Mouse (Mus musculus) hindbrain, embryonic 10.5 days (tissue): Measurements from ENCODE around the gene Tbc1d22a. TPM values are rescaled to one million over a fixed set of nuclear protein-coding genes. Genes with fewer than 3 reads are reported as not detected.

Experiments
- DNase-seq: peaks from one replicate; pipeline ENCODE4 v3.0.0-alpha.2; 2017; ENCODE audit warnings: low spot score
- H3K27ac ChIP-seq: fragments of 300-500 bp; sonication (generic); 2 replicates; pipeline ENCODE4 v1.5.1; 2016; ENCODE audit warnings: mild to moderate bottlenecking, moderate library complexity
- H3K27me3 ChIP-seq: fragments of 300-500 bp; sonication (generic); 2 replicates; pipeline ENCODE4 v1.6.1; 2016; ENCODE audit warnings: mild to moderate bottlenecking; ENCODE audit not compliant: poor library complexity, insufficient read depth, severe bottlenecking
- H3K36me3 ChIP-seq: fragments of 300-500 bp; sonication (generic); 2 replicates; pipeline ENCODE4 v1.6.1; 2016; ENCODE audit warnings: mild to moderate bottlenecking, moderate library complexity
- H3K4me1 ChIP-seq: fragments of 300-500 bp; sonication (generic); replicated peaks from 2 replicates; pipeline ENCODE4 v1.6.1; 2016; ENCODE audit warnings: mild to moderate bottlenecking
- H3K4me3 ChIP-seq: fragments of 300-500 bp; sonication (generic); 2 replicates; pipeline ENCODE4 v1.5.1; 2016; ENCODE audit warnings: mild to moderate bottlenecking, moderate library complexity
- H3K9me3 ChIP-seq: fragments of 300-500 bp; sonication (generic); 2 replicates; pipeline ENCODE4 v1.6.1; 2016; ENCODE audit warnings: mild to moderate bottlenecking, moderate library complexity
- WGBS: fragments of 180-500 bp; shearing (Covaris S2); methylation state at CpG from one replicate; pipeline ENCODE4 v1.1.7; 2016; 5-methylcytosine and 5-hydroxymethylcytosine counted together
- polyA plus RNA-seq: library from polyadenylated mRNA; unstranded; fragments of >200 nt; fragmentation: Nextera tagmentation; extraction: Ambion mirVana; gene quantifications from 2 replicates; pipeline ENCODE4 v1.2.1, GENCODE M21; 2016

The Tbc1d22a gene
- polyA plus RNA-seq, 1 experiment from 2014 or later: 13.4 TPM

GRCm38 (mm10) chr15:86345907-86346306, 131.6 kb downstream of the Tbc1d22a start:
- H3K27me3 ChIP-seq: no peaks in the 10 kb centered on the region
- H3K4me3 ChIP-seq: no peak overlapping the region
- H3K36me3 ChIP-seq: no peaks in the 10 kb centered on the region
- H3K9me3 ChIP-seq: no peaks in the 10 kb centered on the region
- H3K27ac ChIP-seq: no peak overlapping the region
- no peak for DNase-seq
- 84% methylated on average over 9 of the region's 9 CpGs for WGBS
- peaks cover 38% of the 10 kb centered on the region for H3K4me1 ChIP-seq

GRCm38 (mm10) chr15:86346606-86347005, 132.3 kb downstream of the Tbc1d22a start:
- H3K4me1 ChIP-seq: peaks cover 38% of the 10 kb centered on the region
- H3K36me3 ChIP-seq: no peaks in the 10 kb centered on the region
- no peaks in the 10 kb centered on the region for H3K27me3 ChIP-seq
- 89% methylated on average over 3 of the region's 3 CpGs for WGBS
- no peak for DNase-seq
- no peak overlapping the region for H3K4me3 ChIP-seq
- no peak overlapping the region for H3K27ac ChIP-seq
- H3K9me3 ChIP-seq: no peaks in the 10 kb centered on the region

GRCm38 (mm10) chr15:86354932-86355331, 140.7 kb downstream of the Tbc1d22a start:
- H3K9me3 ChIP-seq: no peaks in the 10 kb centered on the region
- 84% methylated on average over 2 of the region's 2 CpGs for WGBS
- no peaks in the 10 kb centered on the region for H3K36me3 ChIP-seq
- H3K27ac ChIP-seq: no peak overlapping the region
- peaks cover 11% of the 10 kb centered on the region; the same call in 1 of the 2 replicates for H3K4me1 ChIP-seq
- DNase-seq: no peak
- H3K4me3 ChIP-seq: no peak overlapping the region
- H3K27me3 ChIP-seq: no peaks in the 10 kb centered on the region

- WGBS: 85% methylated on average over 2 of the region's 2 CpGs
- no peaks in the 10 kb centered on the region for H3K36me3 ChIP-seq
These were observed 141.6 kb downstream of the Tbc1d22a start for GRCm38 (mm10) chr15:86355857-86356256.

GRCm38 (mm10) chr15:86360376-86360775, 146.1 kb downstream of the Tbc1d22a start:
- DNase-seq: no peak
- Histone ChIP-seq H3K9me3 (no peaks in the 10 kb centered on the region), H3K27me3 (no peaks in the 10 kb centered on the region), H3K4me3 (no peak overlapping the region), H3K36me3 (no peaks in the 10 kb centered on the region), H3K27ac (no peak overlapping the region), H3K4me1 (peaks cover 28% of the 10 kb centered on the region)
- WGBS: 58% methylated on average over 3 of the region's 3 CpGs

More at GRCm38 (mm10) chr15:86355857-86356256, 141.6 kb downstream of the Tbc1d22a start:
- no peaks in the 10 kb centered on the region for H3K27me3 ChIP-seq
- no peak for DNase-seq
- H3K27ac ChIP-seq: no peak overlapping the region
- no peaks in the 10 kb centered on the region for H3K9me3 ChIP-seq
- peaks cover 11% of the 10 kb centered on the region; the same call in 1 of the 2 replicates for H3K4me1 ChIP-seq
- H3K4me3 ChIP-seq: no peak overlapping the region

GRCm38 (mm10) chr15:86362306-86363150, 148.3 kb downstream of the Tbc1d22a start:
- DNase-seq: no peak
- 83% methylated on average over 10 of the region's 10 CpGs for WGBS
- Histone ChIP-seq H3K9me3 (no peaks in the 10 kb centered on the region), H3K27ac (no peak overlapping the region), H3K27me3 (no peaks in the 10 kb centered on the region), H3K36me3 (no peaks in the 10 kb centered on the region), H3K4me1 (peaks cover 24% of the 10 kb centered on the region), H3K4me3 (no peak overlapping the region)

- Histone ChIP-seq H3K9me3 (no peaks in the 10 kb centered on the region), H3K27ac (no peak overlapping the region; the same call in 1 of the 2 replicates), H3K4me1 (peaks cover 17% of the 10 kb centered on the region), H3K4me3 (no peak overlapping the region), H3K36me3 (no peaks in the 10 kb centered on the region), H3K27me3 (no peaks in the 10 kb centered on the region)
- DNase-seq: no peak
- WGBS: 89% methylated on average over 4 of the region's 4 CpGs
These were observed 149.6 kb downstream of the Tbc1d22a start for GRCm38 (mm10) chr15:86363841-86364295.

- no peaks in the 10 kb centered on the region for H3K9me3 ChIP-seq
- no peaks in the 10 kb centered on the region for H3K27me3 ChIP-seq
- H3K27ac ChIP-seq: no peak overlapping the region; the same call in 1 of the 2 replicates
- no peaks in the 10 kb centered on the region for H3K36me3 ChIP-seq
- H3K4me3 ChIP-seq: no peak overlapping the region
- 90% methylated on average over 10 of the region's 10 CpGs for WGBS
- no peak for DNase-seq
- peaks cover 17% of the 10 kb centered on the region for H3K4me1 ChIP-seq
These were observed 150.8 kb downstream of the Tbc1d22a start for GRCm38 (mm10) chr15:86364948-86365658.

GRCm38 (mm10) chr15:86366726-86367125, 152.5 kb downstream of the Tbc1d22a start:
- Histone ChIP-seq H3K27me3 (no peaks in the 10 kb centered on the region), H3K36me3 (no peaks in the 10 kb centered on the region), H3K27ac (no peak overlapping the region), H3K4me1 (peaks cover 17% of the 10 kb centered on the region), H3K9me3 (no peaks in the 10 kb centered on the region), H3K4me3 (no peak overlapping the region)
- DNase-seq: no peak
- WGBS: 85% methylated on average over 4 of the region's 4 CpGs

GRCm38 (mm10) chr15:86367247-86367646, 153.0 kb downstream of the Tbc1d22a start:
- no peaks in the 10 kb centered on the region for H3K27me3 ChIP-seq
- H3K4me3 ChIP-seq: no peak overlapping the region
- H3K27ac ChIP-seq: no peak overlapping the region
- no peaks in the 10 kb centered on the region for H3K9me3 ChIP-seq
- peaks cover 15% of the 10 kb centered on the region for H3K4me1 ChIP-seq
- no peak for DNase-seq
- H3K36me3 ChIP-seq: no peaks in the 10 kb centered on the region
- WGBS: 89% methylated on average over 8 of the region's 8 CpGs

GRCm38 (mm10) chr15:86370846-86371245, 156.6 kb downstream of the Tbc1d22a start:
- no peaks in the 10 kb centered on the region for H3K36me3 ChIP-seq
- no peak for DNase-seq
- WGBS: 92% methylated on average over 3 of the region's 3 CpGs
- no peaks in the 10 kb centered on the region for H3K27me3 ChIP-seq
- H3K4me1 ChIP-seq: 0 out of 2 replicates have a peak, but pooled peaks cover 2% of the 10 kb centered on the region
- H3K9me3 ChIP-seq: no peaks in the 10 kb centered on the region
- H3K4me3 ChIP-seq: no peak overlapping the region
- H3K27ac ChIP-seq: no peak overlapping the region

- Histone ChIP-seq H3K36me3 (no peaks in the 10 kb centered on the region), H3K27me3 (no peaks in the 10 kb centered on the region), H3K4me1 (0 out of 2 replicates have a peak, but pooled peaks cover 6% of the 10 kb centered on the region), H3K4me3 (no peak overlapping the region), H3K27ac (no peak overlapping the region), H3K9me3 (no peaks in the 10 kb centered on the region)
- no peak for DNase-seq
- WGBS: 85% methylated on average over 3 of the region's 3 CpGs
These were observed 161.0 kb downstream of the Tbc1d22a start for GRCm38 (mm10) chr15:86375262-86375661.
